Mouse (Mus musculus) lung, embryonic 14.5 days (tissue): ENCODE measurements at regions not wholly inside any gene's neighbourhood (a gene's known extent, or its start where the extent isn't known, plus 50 kb on each side); places are given as distances from the start of the nearest gene placed in this dataset.

Experiments used
- ATAC-seq: fragments of 200-750 bp; cut with Nextera tagmentation; 2 replicates; pipeline ENCODE4 v1.8.0; 2017; ENCODE audit warnings: mild to moderate bottlenecking, moderate TSS enrichment, moderate library complexity; ENCODE audit not compliant: insufficient read depth
- DNase-seq: peaks from one replicate; pipeline ENCODE4 v3.0.0-alpha.2; 2015
- H3K27ac ChIP-seq: fragments of 300-500 bp; sonication (generic); 2 replicates; pipeline ENCODE4 v1.5.1; 2014; ENCODE audit warnings: low read depth, mild to moderate bottlenecking, moderate library complexity
- H3K27me3 ChIP-seq: fragments of 300-500 bp; sonication (generic); 2 replicates; pipeline ENCODE4 v1.6.1; 2014; ENCODE audit warnings: low read length, control low read depth; ENCODE audit not compliant: insufficient read depth
- H3K36me3 ChIP-seq: fragments of 300-500 bp; sonication (generic); 2 replicates; pipeline ENCODE4 v1.6.1; 2014; ENCODE audit warnings: control low read depth; ENCODE audit not compliant: insufficient read depth
- H3K4me1 ChIP-seq: fragments of 300-500 bp; sonication (generic); 2 replicates; pipeline ENCODE4 v1.6.1; 2014; ENCODE audit warnings: antibody characterized with exemption, control low read depth; ENCODE audit not compliant: insufficient read depth
- H3K4me2 ChIP-seq: fragments of 300-500 bp; sonication (generic); 2 replicates; pipeline ENCODE4 v1.6.1; 2014; ENCODE audit warnings: mild to moderate bottlenecking
- H3K4me3 ChIP-seq: fragments of 300-500 bp; sonication (generic); 2 replicates; pipeline ENCODE4 v1.5.1; 2014; ENCODE audit warnings: low read depth, low read length
- H3K9ac ChIP-seq: fragments of 300-500 bp; sonication (generic); 2 replicates; pipeline ENCODE4 v1.6.1; 2014
- H3K9me3 ChIP-seq: fragments of 300-500 bp; sonication (generic); 2 replicates; pipeline ENCODE4 v1.6.1; 2016; ENCODE audit warnings: low read depth, low read length, control low read depth
- CTCF ChIP-seq: IDR thresholded peaks from 2 replicates; pipeline ENCODE4 v1.5.1; 2016; ENCODE audit warnings: antibody characterized with exemption, low read depth
- WGBS: fragments of 180-500 bp; shearing (Covaris S2); extraction: QIAGEN DNeasy Blood & Tissue Kit; methylation state at CpG from one replicate; pipeline ENCODE4 v1.1.7; 2014; 5-methylcytosine and 5-hydroxymethylcytosine counted together

DNA sequence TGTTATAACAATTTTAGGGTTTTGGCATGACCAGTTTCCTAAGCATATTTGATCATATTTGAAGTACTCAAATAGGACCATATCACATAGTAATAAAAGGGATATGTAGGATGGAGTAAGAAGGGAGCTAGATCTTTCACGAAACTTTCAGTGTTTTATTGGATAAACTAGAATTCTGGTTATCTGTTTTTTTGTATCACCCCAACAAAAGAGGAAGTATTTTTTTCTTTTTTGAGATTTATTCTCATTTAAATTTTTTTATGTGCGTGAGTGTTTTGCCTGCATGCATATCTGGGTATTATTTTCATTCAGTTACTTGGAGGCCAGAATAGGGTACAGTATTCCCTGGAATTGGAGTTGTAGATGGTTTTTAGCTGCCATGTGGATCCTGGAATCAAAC lies 50.3 kb upstream of the P2ry10 start:
- ATAC-seq (no peak), DNase-seq (no peak)
- WGBS = 86% methylated on average over 2 of the region's 2 CpGs
- Histone ChIP-seq H3K36me3 (no peaks in the 10 kb centered on the region), H3K9me3 (no peaks in the 10 kb centered on the region), H3K27me3 (no peaks in the 10 kb centered on the region), H3K4me3 (no peak overlapping the region), H3K4me2 (no peak overlapping the region), H3K4me1 (no peaks in the 10 kb centered on the region), H3K27ac (no peak overlapping the region), H3K9ac (no peak overlapping the region)
- no peak for TF ChIP-seq CTCF
